Mouse (Mus musculus) E14TG2a.4 (cell line): ENCODE measurements around the gene Ttc16.

Experiments
- CTCF ChIP-seq: conservative IDR thresholded peaks from 2 replicates; pipeline ENCODE4 v1.5.1; 2014; ENCODE audit warnings: low read length
- NANOG ChIP-seq: IDR thresholded peaks from 2 replicates; pipeline ENCODE4 v1.6.1; 2014; ENCODE audit warnings: borderline replicate concordance, low read length, mixed read lengths
- POU5F1 ChIP-seq: IDR thresholded peaks from 2 replicates; pipeline ENCODE4 v1.6.1; 2014; ENCODE audit warnings: low read length, borderline replicate concordance

DNA sequence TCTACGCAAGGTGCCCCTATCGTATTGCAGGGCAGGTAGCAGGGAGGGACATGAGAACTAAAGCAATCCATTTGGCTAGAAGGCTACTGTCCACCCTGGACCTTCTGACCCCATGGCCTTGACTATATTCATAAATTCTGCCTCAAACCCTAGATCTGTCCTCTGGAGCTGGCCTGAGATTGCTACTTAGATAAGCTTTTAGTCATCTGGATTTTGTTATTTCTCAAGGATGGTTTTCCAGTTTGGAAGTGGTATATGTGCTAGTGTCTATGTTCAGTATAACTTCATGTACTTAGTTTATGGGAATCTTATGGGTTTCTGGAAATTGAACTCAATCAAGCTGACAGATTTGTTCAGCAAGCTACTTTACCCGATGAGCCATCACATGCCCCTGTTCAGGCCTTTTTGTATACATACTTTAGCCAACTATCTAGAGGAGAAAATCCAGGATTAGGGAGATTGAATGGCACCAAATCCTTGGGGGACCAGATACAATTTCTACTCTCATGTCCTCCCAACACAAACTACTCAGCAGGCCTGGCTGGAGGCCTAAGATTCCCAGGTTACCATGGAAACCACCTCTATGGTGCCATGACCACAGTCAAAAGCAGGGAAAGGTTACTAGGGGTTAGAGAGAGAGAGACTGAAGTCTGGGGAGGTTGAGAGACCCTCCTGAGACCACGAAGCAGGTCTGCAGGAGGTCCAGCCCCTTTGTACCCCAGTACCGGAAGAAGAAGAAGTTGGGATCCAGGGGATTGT, 5.9 kb downstream of the Ttc16 start:
- TF ChIP-seq CTCF (no peak), NANOG (no peak), POU5F1 (no peak)
